Comparison of ENCODE assay signal across 26 mouse cellular contexts in the genomic region with DNA sequence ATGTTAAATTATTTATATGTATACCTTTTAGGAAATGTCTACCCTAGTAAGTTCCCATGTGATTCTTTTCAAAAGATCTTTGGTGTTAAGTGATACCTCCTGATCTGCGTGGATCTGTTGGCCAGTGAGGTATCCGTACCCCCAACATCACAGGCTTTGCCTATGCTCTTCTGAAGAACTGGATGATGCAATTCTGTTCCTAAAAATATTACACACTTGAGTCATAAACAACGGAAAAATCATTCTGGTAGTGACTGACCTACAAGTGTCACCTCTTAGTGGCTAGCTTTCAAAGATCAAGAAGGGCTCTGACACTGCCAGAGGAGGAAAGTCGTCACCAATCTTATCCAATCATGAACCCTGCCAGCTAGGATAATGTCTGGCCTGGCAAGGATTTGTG.
"Had no signal": no experiment of that assay in that cellular context is flagged by ENCODE, and none has a peak within 500 bp of the region (broad histone marks: within the 10 kb centered on the region; RNA-seq: fewer than 3 reads in every experiment).

No protein-coding gene starts in this region.

- H3K4me3 ChIP-seq: limb, embryonic 10.5 days; limb, embryonic 12.5 days; limb, embryonic 13.5 days; limb, embryonic 15.5 days; liver, embryonic 12.5 days; liver, embryonic 13.5 days; liver, embryonic 15.5 days; lung, embryonic 15.5 days; megakaryocyte, embryonic 14.5 days; midbrain, embryonic 10.5 days; midbrain, embryonic 12.5 days; midbrain, embryonic 13.5 days; midbrain, embryonic 15.5 days had no signal

- DNase-seq: left cerebral cortex, postnatal 4 days; liver; liver, embryonic 13.5 days; liver, postnatal 0 days; lung, adult 18-20 months; lung, adult 2 months; lung, embryonic 14.5 days; lung, postnatal 10 days; lung, postnatal 14 days; lung, postnatal 36 days; lung, postnatal 4 days; midbrain, embryonic 14.5 days had no signal

- H3K36me3 ChIP-seq: limb, embryonic 10.5 days; limb, embryonic 12.5 days; limb, embryonic 13.5 days; limb, embryonic 15.5 days; liver, embryonic 12.5 days; liver, embryonic 13.5 days; liver, embryonic 15.5 days; lung, embryonic 15.5 days; midbrain, embryonic 10.5 days; midbrain, embryonic 12.5 days; midbrain, embryonic 13.5 days; midbrain, embryonic 15.5 days had no signal

- H3K4me2 ChIP-seq: limb, embryonic 12.5 days; limb, embryonic 13.5 days; limb, embryonic 15.5 days; liver, embryonic 11.5 days; liver, embryonic 12.5 days; liver, embryonic 13.5 days; liver, embryonic 15.5 days; lung, embryonic 14.5 days; lung, embryonic 15.5 days; midbrain, embryonic 11.5 days; midbrain, embryonic 12.5 days; midbrain, embryonic 13.5 days; midbrain, embryonic 15.5 days had no signal

- H3K27me3 ChIP-seq: limb, embryonic 12.5 days; limb, embryonic 13.5 days; limb, embryonic 15.5 days; liver, embryonic 12.5 days; liver, embryonic 13.5 days; liver, embryonic 15.5 days; lung, embryonic 15.5 days; megakaryocyte, embryonic 14.5 days; midbrain, embryonic 12.5 days; midbrain, embryonic 13.5 days; midbrain, embryonic 15.5 days had no signal
